Comparison of ENCODE assay signal across 8 mouse cellular contexts in genomic region chr11:75166193-75166842, GRCm38 (mm10). TPM values are rescaled to one million over a fixed set of nuclear protein-coding genes. Genes with fewer than 3 reads are reported as not detected.
DNase-seq lines count a peak whose midpoint lies in the region; ATAC-seq and TF ChIP-seq lines count a peak whose summit lies in the region.

No protein-coding gene starts in this region.

- DNase-seq in lung, postnatal 10 days = peak; percentile 50
- DNase-seq in lung, postnatal 14 days = no peak
- DNase-seq in forebrain, embryonic 10.5 days (ENCODE audit: extremely low spot score, low spot score) = peak; percentile 28
- peak; percentile 38 for DNase-seq in liver, postnatal 0 days
- no peak for DNase-seq in adipocyte (ENCODE audit: low spot score)
- no peak for DNase-seq in urinary bladder, adult 18-20 months (ENCODE audit: low spot score in 2 of 2)

- H3K4me3 ChIP-seq in forebrain, embryonic 10.5 days = peak overlapping the region; percentile 57
- H3K4me3 ChIP-seq in hindbrain, embryonic 13.5 days = peak overlapping the region; percentile 48
- peak overlapping the region; percentile 62 for H3K4me3 ChIP-seq in liver, postnatal 0 days (ENCODE audit: low read depth, low read length)

- H3K36me3 ChIP-seq in forebrain, embryonic 10.5 days (replicated peaks) = peaks cover 25% of the 10 kb centered on the region
- peaks cover 28% of the 10 kb centered on the region for H3K36me3 ChIP-seq in hindbrain, embryonic 13.5 days
- peaks cover 12% of the 10 kb centered on the region for H3K36me3 ChIP-seq in liver, postnatal 0 days (replicated peaks; ENCODE audit: insufficient read depth, low read length)

- H3K9ac ChIP-seq in hindbrain, embryonic 13.5 days = peak overlapping the region; percentile 69
- peak overlapping the region; percentile 34 for H3K9ac ChIP-seq in liver, postnatal 0 days (replicated peaks)

- 3% methylated on average over 55 of the region's 55 CpGs for WGBS in forebrain, embryonic 10.5 days
- WGBS in hindbrain, embryonic 13.5 days = 4% methylated on average over 55 of the region's 55 CpGs
- 14% methylated on average over 55 of the region's 55 CpGs for WGBS in liver, postnatal 0 days (ENCODE audit: insufficient replicate concordance)

- H3K9me3 ChIP-seq in forebrain, embryonic 10.5 days = no peaks in the 10 kb centered on the region
- no peaks in the 10 kb centered on the region for H3K9me3 ChIP-seq in hindbrain, embryonic 13.5 days
- H3K9me3 ChIP-seq in liver, postnatal 0 days (ENCODE audit: low read length) = no peaks in the 10 kb centered on the region

- TF ChIP-seq CTCF in liver, postnatal 0 days (IDR thresholded peaks at IDR 0.05; ENCODE audit: low read depth) = no peak

- ATAC-seq in hindbrain, embryonic 13.5 days (ENCODE audit: low FRiP score) = no peak
- no peak for ATAC-seq in liver, postnatal 0 days
- ATAC-seq in frontal cortex, adult (ENCODE audit: low TSS enrichment) = no peak

- H3K4me1 ChIP-seq in forebrain, embryonic 10.5 days = peaks cover 67% of the 10 kb centered on the region
- H3K4me1 ChIP-seq in hindbrain, embryonic 13.5 days (replicated peaks) = peaks cover 64% of the 10 kb centered on the region
- H3K4me1 ChIP-seq in liver, postnatal 0 days (ENCODE audit: insufficient read depth) = peaks cover 51% of the 10 kb centered on the region

- peaks cover 92% of the 10 kb centered on the region for H3K27me3 ChIP-seq in forebrain, embryonic 10.5 days (ENCODE audit: poor library complexity, severe bottlenecking)
- H3K27me3 ChIP-seq in hindbrain, embryonic 13.5 days = peaks cover 81% of the 10 kb centered on the region
- H3K27me3 ChIP-seq in liver, postnatal 0 days (ENCODE audit: insufficient read depth, low read length) = peaks cover 71% of the 10 kb centered on the region

- 0 out of 2 replicates have a peak overlapping the region, but pooled peaks have one; percentile 4 for H3K27ac ChIP-seq in forebrain, embryonic 10.5 days
- no peak overlapping the region for H3K27ac ChIP-seq in hindbrain, embryonic 13.5 days
- H3K27ac ChIP-seq in liver, postnatal 0 days (ENCODE audit: low read depth) = no peak overlapping the region

- TF ChIP-seq EP300 in liver, postnatal 0 days (IDR thresholded peaks at IDR 0.05; ENCODE audit: low read depth) = no peak

- H3K4me2 ChIP-seq in hindbrain, embryonic 13.5 days = peak overlapping the region; percentile 83
- H3K4me2 ChIP-seq in liver, postnatal 0 days (ENCODE audit: low read depth, low read length) = peak overlapping the region; percentile 91

RNA-seq across cellular contexts. Expression of gene Hic1, which starts 3.0 kb away (rescaled TPM):
- 0.12 and 0.21 TPM in 2 replicates for polyA plus RNA-seq in forebrain, embryonic 10.5 days (2016; fragmentation: Nextera tagmentation; extraction: Ambion mirVana)
- polyA plus RNA-seq in hindbrain, embryonic 13.5 days (2015; fragmentation: Nextera tagmentation; extraction: Ambion mirVana) = 3.4 TPM in 2 replicates
- 1.1 and 1.5 TPM in 2 replicates for polyA plus RNA-seq in liver, postnatal 0 days (2015; fragmentation: Nextera tagmentation; extraction: Ambion mirVana)

RNA-seq across cellular contexts. Expression of gene Ovca2, which starts 12.3 kb away (rescaled TPM):
- 33.6 and 34.0 TPM in 2 replicates for polyA plus RNA-seq in forebrain, embryonic 10.5 days (2016; fragmentation: Nextera tagmentation; extraction: Ambion mirVana)
- polyA plus RNA-seq in hindbrain, embryonic 13.5 days (2015; fragmentation: Nextera tagmentation; extraction: Ambion mirVana) = 17.0 and 18.2 TPM in 2 replicates
- 12.4 and 13.6 TPM in 2 replicates for polyA plus RNA-seq in liver, postnatal 0 days (2015; fragmentation: Nextera tagmentation; extraction: Ambion mirVana)

RNA-seq across cellular contexts. Expression of gene Dph1, which starts 24.7 kb away (rescaled TPM):
- 29.5 TPM in 2 replicates for polyA plus RNA-seq in forebrain, embryonic 10.5 days (2016; fragmentation: Nextera tagmentation; extraction: Ambion mirVana)
- 14.4 and 15.5 TPM in 2 replicates for polyA plus RNA-seq in hindbrain, embryonic 13.5 days (2015; fragmentation: Nextera tagmentation; extraction: Ambion mirVana)
- polyA plus RNA-seq in liver, postnatal 0 days (2015; fragmentation: Nextera tagmentation; extraction: Ambion mirVana) = 10.9 and 13.0 TPM in 2 replicates

RNA-seq across cellular contexts. Expression of gene Rtn4rl1, which starts 27.3 kb away (rescaled TPM):
- polyA plus RNA-seq in forebrain, embryonic 10.5 days (2016; fragmentation: Nextera tagmentation; extraction: Ambion mirVana) = 1.1 and 1.3 TPM in 2 replicates
- 6.2 and 8.0 TPM in 2 replicates for polyA plus RNA-seq in hindbrain, embryonic 13.5 days (2015; fragmentation: Nextera tagmentation; extraction: Ambion mirVana)
- 1.5 and 2.0 TPM in 2 replicates for polyA plus RNA-seq in liver, postnatal 0 days (2015; fragmentation: Nextera tagmentation; extraction: Ambion mirVana)

Comparison
In these comparisons a context has a peak if more than half of its experiments do, and no peak if none do; other contexts are left out.
1. DNase-seq: peak in lung, postnatal 10 days (single experiment), forebrain, embryonic 10.5 days (single experiment) and liver, postnatal 0 days (single experiment); none in lung, postnatal 14 days (single experiment), adipocyte (single experiment) and urinary bladder, adult 18-20 months (0 of 2).
2. Peak in every context shown above with its lines, with median percentiles within 50 percentile points of each other: H3K4me3 ChIP-seq.